Mouse (Mus musculus) forebrain, embryonic 14.5 days (tissue): ENCODE measurements at regions not wholly inside any gene's neighbourhood (a gene's known extent, or its start where the extent isn't known, plus 50 kb on each side); places are given as distances from the start of the nearest gene placed in this dataset.

Experiments
- ATAC-seq: fragments of 200-750 bp; cut with Nextera tagmentation; 2 replicates; pipeline ENCODE4 v1.8.0; 2017; ENCODE audit warnings: mild to moderate bottlenecking, moderate library complexity
- DNase-seq: peaks from one replicate; pipeline ENCODE4 v3.0.0-alpha.2; 2015; ENCODE audit warnings: low spot score
- H3K27ac ChIP-seq: fragments of 300-500 bp; sonication (generic); 2 replicates; pipeline ENCODE4 v1.5.1; 2014; ENCODE audit warnings: low read depth, mild to moderate bottlenecking, control low read depth, low read length, moderate library complexity
- H3K27me3 ChIP-seq: fragments of 300-500 bp; sonication (generic); replicated peaks from 2 replicates; pipeline ENCODE4 v1.6.1; 2014; ENCODE audit warnings: low read length, control low read depth, mixed read lengths; ENCODE audit not compliant: control insufficient read depth, insufficient read depth
- H3K36me3 ChIP-seq: fragments of 300-500 bp; sonication (generic); 2 replicates; pipeline ENCODE4 v1.6.1; 2014; ENCODE audit warnings: low read length, control low read depth; ENCODE audit not compliant: control insufficient read depth, insufficient read depth
- H3K4me1 ChIP-seq: fragments of 300-500 bp; sonication (generic); 2 replicates; pipeline ENCODE4 v1.6.1; 2014; ENCODE audit warnings: antibody characterized with exemption, low read length, control low read depth; ENCODE audit not compliant: control insufficient read depth, insufficient read depth
- H3K4me2 ChIP-seq: fragments of 300-500 bp; sonication (generic); 2 replicates; pipeline ENCODE4 v1.6.1; 2014; ENCODE audit warnings: mild to moderate bottlenecking, control low read depth, low read length
- H3K4me3 ChIP-seq: fragments of 300-500 bp; sonication (generic); 2 replicates; pipeline ENCODE4 v1.5.1; 2014; ENCODE audit warnings: low read depth, low read length, control low read depth
- H3K9ac ChIP-seq: fragments of 300-500 bp; sonication (generic); 2 replicates; pipeline ENCODE4 v1.6.1; 2014; ENCODE audit warnings: mild to moderate bottlenecking, low read length, control low read depth, moderate library complexity
- H3K9me3 ChIP-seq: fragments of 300-500 bp; sonication (generic); replicated peaks from 2 replicates; pipeline ENCODE4 v1.6.1; 2016; ENCODE audit warnings: low read length, control low read depth, mixed read lengths; ENCODE audit not compliant: control insufficient read depth
- WGBS: fragments of 180-500 bp; shearing (Covaris S2); extraction: QIAGEN DNeasy Blood & Tissue Kit; methylation state at CpG from one replicate; pipeline ENCODE4 v1.1.7; 2014; 5-methylcytosine and 5-hydroxymethylcytosine counted together

GRCm38 (mm10) chr10:66102103-66102502 is 993.8 kb upstream of the Jmjd1c start:
- no peak for DNase-seq
- no peaks in the 10 kb centered on the region for H3K4me1 ChIP-seq
- no peak overlapping the region for H3K27ac ChIP-seq
- no peak overlapping the region for H3K4me3 ChIP-seq
- H3K9me3 ChIP-seq = no peaks in the 10 kb centered on the region
- WGBS = 94% methylated on average over 2 of the region's 2 CpGs
- no peaks in the 10 kb centered on the region for H3K36me3 ChIP-seq
- no peak for ATAC-seq
- H3K9ac ChIP-seq = no peak overlapping the region
- H3K27me3 ChIP-seq = no peaks in the 10 kb centered on the region
- no peak overlapping the region for H3K4me2 ChIP-seq

GRCm38 (mm10) chr10:66131361-66131760 is 964.6 kb upstream of the Jmjd1c start:
- H3K27me3 ChIP-seq = no peaks in the 10 kb centered on the region
- H3K4me2 ChIP-seq = no peak overlapping the region
- 59% methylated on average over 3 of the region's 3 CpGs for WGBS
- H3K4me1 ChIP-seq = no peaks in the 10 kb centered on the region; the same call in 1 of the 2 replicates
- ATAC-seq (no peak), DNase-seq (no peak)
- H3K4me3 ChIP-seq = no peak overlapping the region
- H3K9me3 ChIP-seq = no peaks in the 10 kb centered on the region
- H3K9ac ChIP-seq = no peak overlapping the region
- H3K36me3 ChIP-seq = no peaks in the 10 kb centered on the region
- H3K27ac ChIP-seq = no peak overlapping the region

GRCm38 (mm10) chr10:66132025-66132424 is 963.9 kb upstream of the Jmjd1c start:
- Histone ChIP-seq H3K4me1 (no peaks in the 10 kb centered on the region; the same call in 1 of the 2 replicates), H3K36me3 (no peaks in the 10 kb centered on the region), H3K27ac (no peak overlapping the region), H3K9me3 (no peaks in the 10 kb centered on the region), H3K9ac (no peak overlapping the region), H3K27me3 (no peaks in the 10 kb centered on the region), H3K4me2 (no peak overlapping the region), H3K4me3 (no peak overlapping the region)
- DNase-seq (peak; percentile 16), ATAC-seq (0 out of 2 replicates have a peak, but pooled peaks have one; percentile 15)
- 31% methylated on average over 4 of the region's 4 CpGs for WGBS

GRCm38 (mm10) chr10:66142413-66142812 is 953.5 kb upstream of the Jmjd1c start:
- Histone ChIP-seq H3K4me1 (peaks cover 2% of the 10 kb centered on the region; the same call in 1 of the 2 replicates), H3K4me3 (no peak overlapping the region), H3K27ac (no peak overlapping the region), H3K4me2 (no peak overlapping the region), H3K9ac (no peak overlapping the region), H3K27me3 (no peaks in the 10 kb centered on the region), H3K9me3 (no peaks in the 10 kb centered on the region), H3K36me3 (no peaks in the 10 kb centered on the region)
- ATAC-seq (peak; percentile 60), DNase-seq (no peak)
- WGBS = 61% methylated on average over 1 of the region's 1 CpGs

- Histone ChIP-seq H3K9ac (no peak overlapping the region), H3K36me3 (no peaks in the 10 kb centered on the region)
- ATAC-seq = peak; percentile 93
Observed at GRCm38 (mm10) chr10:66142910-66143309, 953.0 kb upstream of the Jmjd1c start.

GRCm38 (mm10) chr10:66150966-66151365 is 945.0 kb upstream of the Jmjd1c start:
- Histone ChIP-seq H3K4me2 (no peak overlapping the region), H3K9me3 (no peaks in the 10 kb centered on the region), H3K4me1 (no peaks in the 10 kb centered on the region), H3K9ac (no peak overlapping the region), H3K36me3 (no peaks in the 10 kb centered on the region), H3K4me3 (no peak overlapping the region), H3K27ac (no peak overlapping the region), H3K27me3 (no peaks in the 10 kb centered on the region)
- ATAC-seq = no peak
- 88% methylated on average over 2 of the region's 2 CpGs for WGBS
- DNase-seq = no peak

More at GRCm38 (mm10) chr10:66142910-66143309, 953.0 kb upstream of the Jmjd1c start:
- Histone ChIP-seq H3K27ac (no peak overlapping the region), H3K9me3 (no peaks in the 10 kb centered on the region), H3K27me3 (no peaks in the 10 kb centered on the region), H3K4me1 (peaks cover 2% of the 10 kb centered on the region; the same call in 1 of the 2 replicates), H3K4me2 (no peak overlapping the region), H3K4me3 (no peak overlapping the region)
- peak; percentile 89 for DNase-seq

- no peak overlapping the region for H3K4me2 ChIP-seq
- H3K4me1 ChIP-seq = no peaks in the 10 kb centered on the region
- no peak overlapping the region for H3K9ac ChIP-seq
- H3K27ac ChIP-seq = no peak overlapping the region
- no peak overlapping the region for H3K4me3 ChIP-seq
- peak; percentile 32 for DNase-seq
- no peaks in the 10 kb centered on the region for H3K27me3 ChIP-seq
- no peaks in the 10 kb centered on the region for H3K36me3 ChIP-seq
- WGBS = 77% methylated on average over 4 of the region's 4 CpGs
- H3K9me3 ChIP-seq = no peaks in the 10 kb centered on the region
- no peak for ATAC-seq
Observed at GRCm38 (mm10) chr10:66152777-66153176, 943.1 kb upstream of the Jmjd1c start.

GRCm38 (mm10) chr10:66160916-66161556 is 934.9 kb upstream of the Jmjd1c start:
- Histone ChIP-seq H3K4me1 (no peaks in the 10 kb centered on the region; the same call in 1 of the 2 replicates), H3K9me3 (no peaks in the 10 kb centered on the region), H3K27me3 (no peaks in the 10 kb centered on the region), H3K9ac (no peak overlapping the region), H3K4me3 (no peak overlapping the region), H3K4me2 (no peak overlapping the region), H3K36me3 (no peaks in the 10 kb centered on the region), H3K27ac (no peak overlapping the region)
- ATAC-seq (peak; percentile 60), DNase-seq (peak; percentile 20)
- WGBS = 54% methylated on average over 5 of the region's 5 CpGs

- H3K4me1 ChIP-seq = no peaks in the 10 kb centered on the region
- no peaks in the 10 kb centered on the region for H3K36me3 ChIP-seq
- H3K9me3 ChIP-seq = no peaks in the 10 kb centered on the region
- no peak overlapping the region for H3K9ac ChIP-seq
- H3K4me3 ChIP-seq = no peak overlapping the region
- no peak overlapping the region for H3K4me2 ChIP-seq
- DNase-seq (no peak), ATAC-seq (no peak)
- no peaks in the 10 kb centered on the region for H3K27me3 ChIP-seq
- 73% methylated on average over 4 of the region's 4 CpGs for WGBS
- no peak overlapping the region for H3K27ac ChIP-seq
Observed at GRCm38 (mm10) chr10:66172803-66173202, 923.1 kb upstream of the Jmjd1c start.
